Mouse (Mus musculus) testis, postnatal 10 days (tissue): ENCODE results near the gene Kcnma1.

Experiments
- DNase-seq: peaks from one replicate; pipeline ENCODE4 v3.0.0; 2021; ENCODE audit warnings: low spot score

The Kcnma1 gene

GRCm38 (mm10) chr14:23529229-23529628 lies 485.1 kb downstream of the Kcnma1 start:
- DNase-seq: no peak

GRCm38 (mm10) chr14:23525910-23526309 lies 488.4 kb downstream of the Kcnma1 start:
- no peak for DNase-seq

GRCm38 (mm10) chr14:23523825-23524491 lies 490.3 kb downstream of the Kcnma1 start:
- DNase-seq: no peak

GRCm38 (mm10) chr14:23522606-23523159 lies 491.6 kb downstream of the Kcnma1 start:
- no peak for DNase-seq

- DNase-seq: no peak
Measured at GRCm38 (mm10) chr14:23521080-23521684, 493.1 kb downstream of the Kcnma1 start.

GRCm38 (mm10) chr14:23517374-23517773 lies 496.9 kb downstream of the Kcnma1 start:
- DNase-seq: no peak

- no peak for DNase-seq
Measured at GRCm38 (mm10) chr14:23509792-23510191, 504.5 kb downstream of the Kcnma1 start.

- DNase-seq: peak; percentile 46
Measured at GRCm38 (mm10) chr14:23502236-23502790, 512.0 kb downstream of the Kcnma1 start.

- no peak for DNase-seq
Measured at GRCm38 (mm10) chr14:23496801-23497200, 517.5 kb downstream of the Kcnma1 start.

- no peak for DNase-seq
Measured at GRCm38 (mm10) chr14:23496236-23496740, 518.0 kb downstream of the Kcnma1 start.

GRCm38 (mm10) chr14:23494496-23494800 lies 519.8 kb downstream of the Kcnma1 start:
- no peak for DNase-seq

GRCm38 (mm10) chr14:23493750-23494495 lies 520.4 kb downstream of the Kcnma1 start:
- DNase-seq: no peak

- no peak for DNase-seq
Measured at GRCm38 (mm10) chr14:23492581-23493360, 521.5 kb downstream of the Kcnma1 start.

- DNase-seq: no peak
Measured at GRCm38 (mm10) chr14:23491359-23491758, 522.9 kb downstream of the Kcnma1 start.

GRCm38 (mm10) chr14:23486687-23487086 lies 527.6 kb downstream of the Kcnma1 start:
- no peak for DNase-seq

GRCm38 (mm10) chr14:23485802-23486500 lies 528.3 kb downstream of the Kcnma1 start:
- DNase-seq: no peak

GRCm38 (mm10) chr14:23475129-23475528 lies 539.2 kb downstream of the Kcnma1 start:
- DNase-seq: no peak

GRCm38 (mm10) chr14:23470071-23470470 lies 544.2 kb downstream of the Kcnma1 start:
- no peak for DNase-seq

- DNase-seq: no peak
Measured at GRCm38 (mm10) chr14:23465135-23465534, 549.2 kb downstream of the Kcnma1 start.

- no peak for DNase-seq
Measured at GRCm38 (mm10) chr14:23458560-23458959, 555.7 kb downstream of the Kcnma1 start.

- no peak for DNase-seq
Measured at GRCm38 (mm10) chr14:23451681-23452080, 562.6 kb downstream of the Kcnma1 start.
